Mouse (Mus musculus) retina, adult 2 months (tissue): ENCODE measurements at regions not wholly inside any gene's neighbourhood (a gene's known extent, or its start where the extent isn't known, plus 50 kb on each side); places are given as distances from the start of the nearest gene placed in this dataset.

Source experiments
- DNase-seq: peaks from one replicate; pipeline ENCODE4 v3.0.0-alpha.2; 2012; ENCODE audit warnings: low read depth, low spot score

GRCm38 (mm10) chr12:26783800-26784199, 314.8 kb downstream of the Cmpk2 start:
- DNase-seq = no peak

- peak; percentile 2 for DNase-seq
Measured at GRCm38 (mm10) chr12:26781537-26781936, 312.5 kb downstream of the Cmpk2 start.

- DNase-seq = no peak
Measured at GRCm38 (mm10) chr12:26778796-26779195, 309.8 kb downstream of the Cmpk2 start.

GRCm38 (mm10) chr12:26776986-26777385, 308.0 kb downstream of the Cmpk2 start:
- DNase-seq = no peak

- DNase-seq = no peak
Measured at GRCm38 (mm10) chr12:26774016-26774415, 305.0 kb downstream of the Cmpk2 start.

- no peak for DNase-seq
Measured at GRCm38 (mm10) chr12:26770753-26771583, 302.0 kb downstream of the Cmpk2 start.

- no peak for DNase-seq
Measured at GRCm38 (mm10) chr12:26767551-26767950, 298.5 kb downstream of the Cmpk2 start.

GRCm38 (mm10) chr12:26758657-26759325, 289.8 kb downstream of the Cmpk2 start:
- DNase-seq = no peak

GRCm38 (mm10) chr12:26756284-26756683, 287.3 kb downstream of the Cmpk2 start:
- DNase-seq = no peak

- no peak for DNase-seq
Measured at GRCm38 (mm10) chr12:26754611-26755010, 285.6 kb downstream of the Cmpk2 start.

GRCm38 (mm10) chr12:26734558-26734897, 265.5 kb downstream of the Cmpk2 start:
- DNase-seq = no peak

- no peak for DNase-seq
Measured at GRCm38 (mm10) chr12:26733822-26734557, 265.0 kb downstream of the Cmpk2 start.

- DNase-seq = no peak
Measured at GRCm38 (mm10) chr12:26723399-26723798, 254.4 kb downstream of the Cmpk2 start.

- no peak for DNase-seq
Measured at GRCm38 (mm10) chr12:26698838-26699237, 229.8 kb downstream of the Cmpk2 start.

- DNase-seq = no peak
Measured at GRCm38 (mm10) chr12:26688048-26688447, 219.0 kb downstream of the Cmpk2 start.

- DNase-seq = no peak
Measured at GRCm38 (mm10) chr12:26680568-26680947, 211.6 kb downstream of the Cmpk2 start.

GRCm38 (mm10) chr12:26679887-26680567, 211.0 kb downstream of the Cmpk2 start:
- DNase-seq = no peak

GRCm38 (mm10) chr12:26665466-26665865, 196.5 kb downstream of the Cmpk2 start:
- DNase-seq = no peak

GRCm38 (mm10) chr12:26654251-26654650, 185.2 kb downstream of the Cmpk2 start:
- DNase-seq = no peak

- no peak for DNase-seq
Measured at GRCm38 (mm10) chr12:26653781-26654180, 184.8 kb downstream of the Cmpk2 start.

GRCm38 (mm10) chr12:26646141-26646540, 177.1 kb downstream of the Cmpk2 start:
- DNase-seq = no peak
